Mouse (Mus musculus) cortical plate, adult 2 months (tissue): ENCODE results near the gene Akp3. TPM values are rescaled to one million over a fixed set of nuclear protein-coding genes. Genes with fewer than 3 reads are reported as not detected.
A peak's percentile ranks its signal among the peaks of the same experiment; 100 is the strongest.

Source experiments
- H3K27ac ChIP-seq: fragments of 200-500 bp; 2 replicates; pipeline ENCODE4 v1.5.1; 2012; ENCODE audit warnings: low read length, control low read depth, inconsistent platforms; ENCODE audit not compliant: insufficient read depth
- H3K4me1 ChIP-seq: fragments of 200-500 bp; 2 replicates; pipeline ENCODE4 v1.6.1; 2011; ENCODE audit warnings: low read length; ENCODE audit not compliant: control insufficient read depth, insufficient read depth
- H3K4me3 ChIP-seq: fragments of 200-500 bp; 2 replicates; pipeline ENCODE4 v1.5.1; 2011; ENCODE audit warnings: mild to moderate bottlenecking, low read length, control low read depth; ENCODE audit not compliant: insufficient read depth
- CTCF ChIP-seq: fragments of 200-500 bp; IDR thresholded peaks from 2 replicates; pipeline ENCODE4 v1.5.1; 2011; ENCODE audit warnings: mild to moderate bottlenecking, control low read depth, low read length; ENCODE audit not compliant: insufficient read depth; ENCODE audit errors: extremely low read depth
- POLR2A ChIP-seq: fragments of 200-500 bp; IDR thresholded peaks from 2 replicates; pipeline ENCODE4 v1.6.1; 2011; ENCODE audit warnings: mild to moderate bottlenecking, low read length, control low read depth; ENCODE audit not compliant: insufficient read depth; ENCODE audit errors: extremely low read depth
- polyA plus RNA-seq: library from polyadenylated mRNA; depleted of rRNA; stranded (reverse); fragments of >200 nt; gene quantifications from 2 replicates; pipeline ENCODE4 v1.2.3, GENCODE M21; 2012

Akp3 gene
- polyA plus RNA-seq, 1 experiment = not detected

GRCm38 (mm10) chr1:87108564-87108963, 16.2 kb upstream of the Akp3 start:
- H3K4me3 ChIP-seq = no peak overlapping the region
- H3K4me1 ChIP-seq = no peaks in the 10 kb centered on the region
- TF ChIP-seq CTCF = no peak
- no peak overlapping the region for H3K27ac ChIP-seq

GRCm38 (mm10) chr1:87111719-87112354, 12.9 kb upstream of the Akp3 start:
- no peak overlapping the region for H3K4me3 ChIP-seq
- H3K27ac ChIP-seq = no peak overlapping the region
- no peaks in the 10 kb centered on the region for H3K4me1 ChIP-seq
- TF ChIP-seq CTCF (no peak), POLR2A (no peak)

- TF ChIP-seq CTCF (no peak), POLR2A (no peak)
- Histone ChIP-seq H3K4me3 (no peak overlapping the region), H3K4me1 (no peaks in the 10 kb centered on the region), H3K27ac (no peak overlapping the region)
Observed at GRCm38 (mm10) chr1:87114784-87115183, 10.0 kb upstream of the Akp3 start.

GRCm38 (mm10) chr1:87127206-87128030, 2.6 kb downstream of the Akp3 start:
- no peak overlapping the region for H3K27ac ChIP-seq
- no peaks in the 10 kb centered on the region for H3K4me1 ChIP-seq
- 0 out of 2 replicates have a peak overlapping the region, but pooled peaks have one; percentile 11 for H3K4me3 ChIP-seq
- no peak for TF ChIP-seq CTCF
- TF ChIP-seq POLR2A = no peak

- TF ChIP-seq CTCF = no peak
- no peak for TF ChIP-seq POLR2A
- no peak overlapping the region for H3K27ac ChIP-seq
- H3K4me1 ChIP-seq = no peaks in the 10 kb centered on the region
- no peak overlapping the region for H3K4me3 ChIP-seq
Observed at GRCm38 (mm10) chr1:87131803-87132202, 7.0 kb downstream of the Akp3 start.

GRCm38 (mm10) chr1:87141550-87141949, 16.8 kb downstream of the Akp3 start:
- H3K4me1 ChIP-seq = no peaks in the 10 kb centered on the region
- H3K27ac ChIP-seq = no peak overlapping the region
- no peak for TF ChIP-seq CTCF
- H3K4me3 ChIP-seq = no peak overlapping the region

- TF ChIP-seq CTCF (no peak), POLR2A (no peak)
- Histone ChIP-seq H3K4me1 (no peaks in the 10 kb centered on the region), H3K27ac (no peak overlapping the region), H3K4me3 (no peak overlapping the region)
Observed at GRCm38 (mm10) chr1:87142456-87142855, 17.7 kb downstream of the Akp3 start.

- Histone ChIP-seq H3K4me3 (no peak overlapping the region), H3K27ac (no peak overlapping the region), H3K4me1 (no peaks in the 10 kb centered on the region)
- no peak for TF ChIP-seq POLR2A
- no peak for TF ChIP-seq CTCF
Observed at GRCm38 (mm10) chr1:87143141-87143540, 18.4 kb downstream of the Akp3 start.

- Histone ChIP-seq H3K4me1 (no peaks in the 10 kb centered on the region), H3K27ac (no peak overlapping the region), H3K4me3 (no peak overlapping the region)
- TF ChIP-seq CTCF (no peak), POLR2A (no peak)
Observed at GRCm38 (mm10) chr1:87149422-87149821, 24.6 kb downstream of the Akp3 start.

- TF ChIP-seq CTCF (no peak), POLR2A (no peak)
- Histone ChIP-seq H3K4me3 (no peak overlapping the region), H3K4me1 (no peaks in the 10 kb centered on the region), H3K27ac (no peak overlapping the region)
Observed at GRCm38 (mm10) chr1:87151286-87151685, 26.5 kb downstream of the Akp3 start.
